Mouse (Mus musculus) left cerebral cortex, postnatal 36 days (tissue): ENCODE measurements around the gene Irf5. TPM values are rescaled to one million over a fixed set of nuclear protein-coding genes. Genes with fewer than 3 reads are reported as not detected.
"Not testable (repeated sequence)": the region's sequence is repeated elsewhere in the genome, so short reads cannot be mapped to it uniquely, and the experiment has no call there.

Source experiments
- DNase-seq, 2 experiments: peaks; one replicate each; pipeline ENCODE4 v3.0.0; 2021 to 2022; ENCODE audit warnings: low spot score in 2 of 2, mixed read lengths in 1 of 2
- intact Hi-C: fragments of 180-260 bp; cut with DNase I; formaldehyde crosslinking; loops from one replicate; pipeline ENCODE4 v1.15.1; 2025
- total RNA-seq, 2 experiments: library from RNA; stranded (reverse); gene quantifications; 2 replicates each; pipeline ENCODE4 v1.2.3; 2021

Irf5 gene
- total RNA-seq, 2 experiments from 2014 or later = 4.4 to 4.7 TPM

DNA sequence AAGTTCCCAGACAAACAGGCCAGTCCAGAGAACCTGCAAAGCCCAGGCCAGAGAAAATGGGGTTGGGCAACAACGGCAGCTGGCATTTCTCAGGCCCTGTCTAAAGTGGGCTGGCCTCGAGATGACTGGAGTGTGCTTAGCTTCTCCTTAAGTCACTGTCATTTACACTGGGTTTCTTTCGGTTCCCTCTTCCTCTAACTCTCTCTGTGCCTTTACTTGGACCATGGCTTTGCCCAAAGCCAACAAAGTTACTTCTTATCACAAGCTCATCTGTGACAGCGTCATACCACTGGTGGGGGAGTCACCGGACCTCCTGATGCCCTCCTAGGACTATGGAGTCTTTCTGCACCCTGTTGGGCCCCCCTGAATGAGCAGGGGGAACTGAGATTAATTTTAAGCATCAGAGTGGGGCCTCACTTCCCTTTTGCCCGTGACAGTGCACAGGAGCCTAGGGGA lies 2.4 kb upstream of the Irf5 start:
- DNase-seq = no peak
- intact Hi-C loops = loop anchor here (10.0 kb wide), 1 partner anchor 121 kb away; no protein-coding TSS in a partner anchor

DNA sequence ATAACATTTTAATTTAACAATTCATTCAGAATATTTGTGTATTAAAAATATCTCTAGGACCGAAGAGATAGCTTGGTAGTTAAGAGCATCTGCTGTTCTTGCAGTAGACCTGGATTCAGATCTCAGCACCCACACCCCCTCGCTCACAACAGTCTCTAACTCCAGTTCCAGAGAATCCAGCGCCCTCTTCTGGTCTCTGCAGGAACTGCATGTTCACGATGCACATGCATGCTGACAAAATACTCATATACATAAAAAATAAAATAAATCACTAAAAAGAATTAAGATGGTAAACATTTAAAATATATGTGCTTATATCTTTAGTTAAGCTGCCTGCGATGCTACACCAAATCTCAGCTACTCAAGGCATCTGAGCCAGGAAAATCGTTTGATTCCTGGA lies 1.2 kb upstream of the Irf5 start:
- intact Hi-C loops = loop anchor here (10.0 kb wide), 1 partner anchor 120 kb away; no protein-coding TSS in a partner anchor
- no peak for DNase-seq

- no peak for DNase-seq
- intact Hi-C loops = loop anchor here (10.0 kb wide), 1 partner anchor 117 kb away; no protein-coding TSS in a partner anchor
Measured at GRCm38 (mm10) chr6:29527361-29528164, 1.1 kb downstream of the Irf5 start.

DNA sequence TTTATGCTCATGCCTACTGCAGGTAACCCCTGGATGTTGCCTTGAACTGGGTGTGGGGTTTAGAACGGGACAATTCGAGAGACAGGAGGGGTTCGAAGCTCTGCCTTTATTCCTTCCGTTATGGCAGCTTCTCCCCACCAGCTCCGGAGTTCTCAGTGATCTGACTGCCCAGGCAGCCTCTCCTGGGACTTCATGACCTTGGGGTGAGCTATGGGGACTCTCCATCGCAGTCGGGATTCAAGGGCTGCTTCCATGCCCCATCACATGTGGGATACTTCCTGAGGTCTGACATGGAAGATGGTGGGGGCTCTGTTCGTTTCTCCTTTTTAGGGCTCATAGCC lies 1.7 kb downstream of the Irf5 start:
- intact Hi-C loops = loop anchor here (10.0 kb wide), 1 partner anchor 117 kb away; no protein-coding TSS in a partner anchor

GRCm38 (mm10) chr6:29528561-29529443 lies 2.4 kb downstream of the Irf5 start:
- no peak for DNase-seq
- intact Hi-C loops = loop anchor here (10.0 kb wide), 1 partner anchor 116 kb away; no protein-coding TSS in a partner anchor

More for the DNA sequence above, 1.7 kb downstream of the Irf5 start:
- no peak for DNase-seq

DNA sequence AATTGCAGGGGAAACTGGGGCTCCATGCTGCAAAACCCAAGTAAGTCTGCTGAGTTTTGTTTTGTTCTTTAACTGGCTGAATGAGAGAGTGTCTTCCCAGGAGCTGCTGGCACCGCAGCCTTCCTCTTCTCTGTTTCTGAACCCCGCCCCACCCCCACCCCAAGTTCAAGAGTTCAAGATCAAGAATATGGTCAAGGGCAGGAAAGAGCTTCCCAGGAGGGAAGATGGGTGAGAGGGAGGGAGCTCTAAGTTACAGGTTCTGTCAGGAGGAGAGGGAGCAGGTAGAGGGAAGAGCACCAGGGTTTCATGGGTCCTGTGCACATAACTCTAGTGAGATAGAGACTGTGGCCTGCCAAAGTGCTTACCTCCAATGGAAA lies 3.0 kb downstream of the Irf5 start:
- intact Hi-C loops = loop anchor here (10.0 kb wide), 1 partner anchor 115 kb away; no protein-coding TSS in a partner anchor
- no peak for DNase-seq

DNA sequence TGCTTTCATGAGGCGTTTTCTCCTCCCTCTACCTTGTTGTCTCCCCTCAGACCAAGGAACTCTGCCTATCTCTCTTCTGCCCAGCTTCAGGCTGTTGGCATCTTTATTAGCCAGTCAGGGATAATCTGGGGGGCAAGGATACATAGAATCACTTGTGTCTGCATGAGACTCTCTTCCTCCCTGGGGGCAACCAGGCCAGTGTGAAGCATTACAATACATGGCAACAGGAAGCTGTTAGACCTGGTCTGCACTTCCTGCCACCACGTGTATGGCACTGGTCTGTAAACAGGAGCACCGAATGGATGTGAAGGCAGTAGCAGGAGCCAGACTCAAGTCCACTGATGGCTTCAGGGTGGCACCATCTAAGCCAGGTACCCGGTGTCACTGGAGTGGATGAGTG lies 3.6 kb downstream of the Irf5 start:
- intact Hi-C loops = no loop called here
- no peak for DNase-seq

DNA sequence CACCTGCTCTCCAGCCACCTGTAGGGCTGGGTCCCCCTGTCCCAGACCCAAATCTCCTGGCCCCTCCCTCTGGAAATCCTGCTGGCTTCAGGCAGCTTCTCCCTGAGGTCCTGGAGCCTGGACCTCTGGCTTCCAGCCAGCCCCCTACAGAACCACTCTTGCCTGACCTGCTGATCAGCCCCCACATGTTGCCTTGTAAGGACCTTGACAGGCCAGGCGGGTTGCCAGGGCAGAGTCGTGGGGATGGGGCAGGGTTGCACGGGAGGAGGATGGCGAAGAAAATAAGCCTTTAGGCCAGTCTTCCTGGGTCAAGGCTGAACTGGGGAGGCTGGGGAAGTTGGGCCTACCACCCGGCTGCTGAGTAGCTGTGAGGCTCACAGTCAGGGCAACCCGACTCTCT lies 8.9 kb downstream of the Irf5 start:
- DNase-seq = no peak
- intact Hi-C loops = no loop called here

DNA sequence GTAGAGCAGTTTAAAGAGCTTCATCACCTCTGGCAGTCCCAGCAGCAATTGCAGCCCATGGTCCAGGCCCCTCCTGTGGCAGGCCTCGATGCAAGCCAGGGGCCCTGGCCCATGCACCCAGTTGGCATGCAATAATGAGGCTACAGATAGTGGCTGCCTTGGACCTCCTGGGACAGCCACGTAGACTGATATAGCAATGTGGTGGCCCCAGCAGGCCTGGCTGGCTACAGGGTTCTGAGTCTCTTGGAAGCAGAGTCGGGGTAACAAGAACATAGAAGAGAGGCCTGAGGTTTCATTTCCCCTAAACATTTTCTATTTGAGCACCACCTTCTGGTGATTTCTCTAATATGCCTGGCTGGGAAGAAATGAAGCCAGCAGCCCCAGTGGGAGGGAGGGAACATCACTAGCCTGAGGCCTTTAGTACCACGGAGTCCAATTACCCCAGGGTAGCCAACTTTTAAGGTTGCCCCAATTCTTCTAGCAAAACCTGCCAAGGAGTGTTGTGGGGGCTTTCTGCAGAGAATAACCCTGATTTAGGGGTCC lies 10.3 kb downstream of the Irf5 start:
- intact Hi-C loops = no loop called here
- no peak for DNase-seq

DNA sequence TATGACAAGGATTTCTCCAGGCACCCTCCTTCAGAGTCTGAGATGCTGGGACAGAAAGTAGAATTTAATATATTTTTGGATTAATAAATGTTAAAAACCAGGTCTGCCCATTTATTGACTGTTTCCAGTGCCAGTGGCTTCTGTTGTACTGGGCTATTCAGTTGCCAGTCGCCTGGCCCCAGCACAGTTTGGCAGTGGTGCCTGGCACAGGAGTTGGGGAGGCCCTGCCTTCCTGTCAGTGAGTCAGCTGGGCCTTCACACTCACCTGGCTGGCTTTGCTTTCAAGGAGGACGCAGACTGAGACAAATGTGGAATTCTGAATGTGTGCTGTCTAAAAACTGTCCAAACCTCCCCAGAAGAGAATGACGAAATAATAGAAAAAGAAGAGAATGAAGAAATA lies 10.8 kb downstream of the Irf5 start:
- no peak for DNase-seq
- intact Hi-C loops = no loop called here

- intact Hi-C loops = no loop called here
Measured at GRCm38 (mm10) chr6:29539502-29539901, 13.1 kb downstream of the Irf5 start.

DNA sequence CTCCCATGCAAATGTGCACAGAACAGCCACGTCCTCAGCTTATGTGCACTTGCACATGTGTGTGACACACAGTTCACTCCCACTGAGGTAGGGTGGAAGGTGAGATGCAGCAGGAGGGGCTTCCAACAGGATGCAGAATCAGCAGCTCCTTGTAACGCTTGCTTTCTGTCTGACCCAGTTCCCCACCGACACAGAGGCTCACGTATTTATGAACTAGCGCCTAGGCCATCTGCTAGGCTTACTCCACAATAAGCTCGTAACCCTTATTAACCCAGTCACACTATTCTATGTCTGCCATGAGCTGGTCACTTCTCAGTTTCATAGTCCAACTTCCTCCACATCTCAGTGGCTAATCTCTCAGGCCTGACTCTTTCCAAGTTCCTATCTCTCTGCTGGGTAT lies 13.8 kb downstream of the Irf5 start:
- intact Hi-C loops = no loop called here
- no peak for DNase-seq

More at GRCm38 (mm10) chr6:29539502-29539901, 13.1 kb downstream of the Irf5 start:
- DNase-seq = no peak

DNA sequence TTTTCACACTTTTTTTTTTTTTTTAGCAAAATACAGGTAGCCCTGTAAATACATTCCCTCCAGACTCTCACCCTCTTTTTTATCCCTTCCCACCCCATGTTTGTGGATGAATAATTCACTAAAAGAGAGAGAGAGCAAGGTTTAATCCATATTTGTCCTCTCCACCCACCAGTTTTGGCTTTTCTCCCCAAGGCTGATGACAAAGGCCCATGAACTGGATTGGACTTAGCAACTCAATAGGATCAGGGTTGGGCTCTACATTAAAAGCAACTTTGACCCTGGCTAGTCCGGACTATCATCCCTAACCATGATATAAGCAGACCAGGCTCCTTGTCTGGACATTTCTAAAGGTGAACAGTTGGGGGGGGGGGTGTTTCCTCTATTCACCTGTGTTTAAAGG lies 14.5 kb downstream of the Irf5 start:
- DNase-seq = no peak
- intact Hi-C loops = no loop called here

DNA sequence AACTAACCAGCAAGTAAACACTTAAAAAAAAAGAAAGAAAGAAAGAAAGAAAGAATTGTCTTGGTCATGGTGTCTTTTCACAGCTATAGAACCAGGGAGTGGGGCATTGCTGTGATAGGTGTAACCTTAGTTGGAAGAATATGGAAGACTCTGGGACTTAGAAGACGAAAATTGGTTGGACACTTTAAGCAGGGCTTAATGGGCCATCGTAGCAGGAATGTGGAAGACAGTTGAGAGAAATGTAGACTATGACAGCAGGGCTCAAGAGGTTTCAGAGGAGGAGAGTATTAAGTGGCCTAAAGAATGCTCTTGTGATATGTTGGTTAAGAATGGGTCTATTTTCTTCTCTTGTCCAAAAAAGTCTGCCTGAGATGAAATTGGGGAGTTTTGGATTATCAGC lies 19.2 kb downstream of the Irf5 start:
- no peak for DNase-seq
- intact Hi-C loops = no loop called here

DNA sequence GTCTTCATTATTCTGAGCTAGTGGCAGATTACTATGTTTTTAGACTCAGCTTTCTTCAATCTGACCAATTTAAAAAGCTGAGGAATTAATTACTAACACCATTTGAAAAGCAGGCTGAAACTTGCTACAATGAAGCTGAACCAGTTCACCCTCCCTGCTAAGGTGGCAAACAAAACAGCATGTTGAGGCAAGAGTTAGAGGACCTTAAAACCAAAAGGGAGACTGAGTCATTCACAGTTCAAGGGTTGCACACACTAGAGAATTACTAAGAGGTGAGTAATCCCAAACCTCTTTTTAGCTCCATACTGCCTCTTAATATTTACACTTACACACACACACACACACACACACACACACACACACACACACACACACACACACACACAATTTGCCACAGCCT lies 21.2 kb downstream of the Irf5 start:
- intact Hi-C loops = no loop called here

GRCm38 (mm10) chr6:29548086-29548485 lies 21.7 kb downstream of the Irf5 start:
- DNase-seq = no peak
- intact Hi-C loops = no loop called here

More for the DNA sequence above, 21.2 kb downstream of the Irf5 start:
- no peak for DNase-seq

- DNase-seq = no peak
- intact Hi-C loops = no loop called here
Measured at GRCm38 (mm10) chr6:29552526-29552925, 26.1 kb downstream of the Irf5 start.

GRCm38 (mm10) chr6:29557112-29557511 lies 30.7 kb downstream of the Irf5 start:
- no peak for DNase-seq
- intact Hi-C loops = no loop called here

DNA sequence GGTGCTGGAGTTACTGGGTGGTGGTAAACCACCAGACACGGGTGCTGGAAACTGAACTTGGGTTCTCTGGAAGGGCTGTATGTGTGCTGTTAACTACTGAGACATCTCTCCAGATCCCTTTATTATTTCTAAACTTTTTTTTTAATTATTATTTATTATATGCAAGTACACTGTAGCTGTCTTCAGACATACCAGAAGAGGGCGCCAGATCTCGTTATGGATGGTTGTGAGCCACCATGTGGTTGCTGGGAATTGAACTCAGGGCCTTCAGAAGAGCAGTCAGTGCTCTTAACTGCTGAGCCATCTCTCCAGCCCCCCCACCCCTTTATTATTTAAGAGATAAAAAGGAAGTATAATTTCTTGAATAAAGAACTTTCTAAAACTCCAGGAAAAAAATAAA lies 50.0 kb downstream of the Irf5 start:
- intact Hi-C loops, DNase-seq: not testable (repeated sequence)

- intact Hi-C loops = no loop called here
- DNase-seq = no peak
Measured at GRCm38 (mm10) chr6:29580770-29581169, 54.3 kb downstream of the Irf5 start.
